7 mouse cellular contexts compared by ENCODE assay signal in the genomic region with DNA sequence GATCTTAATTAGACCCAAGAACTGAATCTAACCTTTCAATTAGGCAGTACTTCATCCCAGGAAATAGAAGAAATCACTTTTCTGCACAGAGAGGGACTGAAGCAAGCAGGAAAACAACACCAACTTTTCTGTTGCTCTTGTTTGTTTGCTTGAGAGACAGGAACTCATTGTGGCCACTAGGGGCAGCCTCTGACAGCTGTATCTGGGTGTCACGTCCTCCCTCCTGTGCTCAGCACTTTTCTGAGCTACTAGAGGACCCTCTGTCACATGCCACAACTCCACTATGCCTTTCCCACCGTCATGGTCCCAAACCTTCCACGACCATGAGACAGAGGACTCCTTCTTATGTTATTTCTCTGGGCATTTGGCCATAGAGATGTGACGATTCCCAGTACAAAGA.
DNase-seq lines count a peak whose midpoint lies in the region; ATAC-seq and TF ChIP-seq lines count a peak whose summit lies in the region.

No protein-coding gene starts in this region.

- peak; percentile 81 for TF ChIP-seq CTCF in ES-Bruce4 (IDR thresholded peaks at IDR 0.05; ENCODE audit: low read depth, low read length)
- peak; percentile 76 for TF ChIP-seq CTCF in bone marrow macrophage, adult 2 months (IDR thresholded peaks at IDR 0.05; ENCODE audit: low read depth, low read length)

- H3K27me3 ChIP-seq in kidney, embryonic 14.5 days (ENCODE audit: control insufficient read depth, insufficient read depth, low read length), result no peaks in the 10 kb centered on the region
- no peaks in the 10 kb centered on the region for H3K27me3 ChIP-seq in ES-Bruce4 (ENCODE audit: control insufficient read depth, insufficient read depth, low read length, poor library complexity, severe bottlenecking)

- H3K4me3 ChIP-seq in kidney, embryonic 14.5 days (ENCODE audit: low read length), result no peak overlapping the region
- no peak overlapping the region for H3K4me3 ChIP-seq in ES-Bruce4 (ENCODE audit: low read depth, low read length)
- H3K4me3 ChIP-seq in bone marrow macrophage, adult 2 months (ENCODE audit: insufficient read depth, low read length), result no peak overlapping the region

- TF ChIP-seq EP300 in ES-Bruce4 (IDR thresholded peaks at IDR 0.05; ENCODE audit: insufficient read depth, low read depth, low read length), result no peak

- no peaks in the 10 kb centered on the region for H3K9me3 ChIP-seq in kidney, embryonic 14.5 days (ENCODE audit: control insufficient read depth, low read length)
- H3K9me3 ChIP-seq in ES-Bruce4 (replicated peaks; ENCODE audit: control insufficient read depth, insufficient read depth, low read length, poor library complexity, severe bottlenecking), result no peaks in the 10 kb centered on the region

- no peaks in the 10 kb centered on the region for H3K36me3 ChIP-seq in kidney, embryonic 14.5 days (ENCODE audit: control insufficient read depth, insufficient read depth, low read length)
- no peaks in the 10 kb centered on the region for H3K36me3 ChIP-seq in ES-Bruce4 (ENCODE audit: control insufficient read depth, insufficient read depth, low read length, poor library complexity, severe bottlenecking)

- H3K9ac ChIP-seq in kidney, embryonic 14.5 days (ENCODE audit: low read depth, low read length), result no peak overlapping the region
- H3K9ac ChIP-seq in ES-Bruce4 (ENCODE audit: low read depth, poor library complexity, severe bottlenecking), result no peak overlapping the region

- no peak overlapping the region for H3K27ac ChIP-seq in kidney, embryonic 14.5 days (ENCODE audit: low read depth, low read length)
- no peak overlapping the region for H3K27ac ChIP-seq in ES-Bruce4 (ENCODE audit: insufficient read depth, low read length)
- no peak overlapping the region for H3K27ac ChIP-seq in bone marrow macrophage, adult 2 months (ENCODE audit: insufficient read depth, low read depth, low read length)

- ATAC-seq in kidney, embryonic 14.5 days (ENCODE audit: low FRiP score, low TSS enrichment), result no peak

- H3K4me1 ChIP-seq in kidney, embryonic 14.5 days (ENCODE audit: control insufficient read depth, insufficient read depth, low read length), result peaks cover 2% of the 10 kb centered on the region
- peaks cover 10% of the 10 kb centered on the region for H3K4me1 ChIP-seq in ES-Bruce4 (ENCODE audit: control insufficient read depth, insufficient read depth, low read length)
- H3K4me1 ChIP-seq in bone marrow macrophage, adult 2 months (ENCODE audit: control insufficient read depth, insufficient read depth, low read length), result peaks cover 9% of the 10 kb centered on the region

- DNase-seq in kidney, adult 18-20 months, result peak; percentile 45
- peak; percentile 62 to 66 for DNase-seq in kidney, postnatal 25 days
- peak; percentile 22 for DNase-seq in retina, adult 2 months (ENCODE audit: low read depth, low spot score)
- DNase-seq in cerebellum, adult 9-11 months, result no peak

- WGBS in kidney, embryonic 14.5 days, result 51% methylated on average over 4 of the region's 4 CpGs

- no peak overlapping the region for H3K4me2 ChIP-seq in kidney, embryonic 14.5 days (replicated peaks; ENCODE audit: low read depth, low read length)

- TF ChIP-seq POLR2A in ES-Bruce4 (IDR thresholded peaks at IDR 0.05; ENCODE audit: insufficient read depth, low read length), result no peak
- TF ChIP-seq POLR2A in bone marrow macrophage, adult 2 months (IDR thresholded peaks at IDR 0.05; ENCODE audit: borderline replicate concordance, low read depth, low read length), result no peak
